Mouse (Mus musculus) CH12.LX (cell line): ENCODE results near the gene Naa35. TPM values are rescaled to one million over a fixed set of nuclear protein-coding genes. Genes with fewer than 3 reads are reported as not detected.

Source experiments
- DNase-seq: peaks from one replicate; pipeline ENCODE4 v3.0.0-alpha.2; 2013; ENCODE audit errors: extremely low read depth
- H3K27ac ChIP-seq: 2 replicates; pipeline ENCODE4 v1.5.1; 2012; ENCODE audit warnings: low read depth, mild to moderate bottlenecking, control low read depth, moderate library complexity; ENCODE audit not compliant: insufficient read depth
- H3K27me3 ChIP-seq: replicated peaks from 2 replicates; pipeline ENCODE3; 2012; ENCODE audit warnings: inconsistent platforms
- H3K36me3 ChIP-seq, 2 experiments: replicated peaks in 1 of 2; 2 replicates each; pipeline versions ENCODE3 to v1.6.1; 2012; ENCODE audit warnings: inconsistent platforms in 1 of 2, low read length in 1 of 2, mild to moderate bottlenecking in 1 of 2, mixed read lengths in 1 of 2, moderate library complexity in 1 of 2; ENCODE audit not compliant: control insufficient read depth in 1 of 2, insufficient read depth in 1 of 2
- H3K4me1 ChIP-seq, 2 experiments: 2 replicates each; pipeline ENCODE4 v1.6.1; 2012; ENCODE audit warnings: inconsistent platforms in 1 of 2, moderate library complexity in 1 of 2; ENCODE audit not compliant: insufficient read depth in 2 of 2, control insufficient read depth in 1 of 2
- H3K4me2 ChIP-seq: 2 replicates; pipeline ENCODE4 v1.6.1; 2012; ENCODE audit warnings: low read depth, mild to moderate bottlenecking, control low read depth; ENCODE audit not compliant: poor library complexity, insufficient read depth, severe bottlenecking
- H3K4me3 ChIP-seq, 3 experiments: fragments of 150-350 bp in 1 of 3; sonication (generic) in 1 of 3; replicated peaks in 1 of 3; 2 replicates each; pipeline versions ENCODE3 to v1.5.1; 2011 to 2012; ENCODE audit warnings: low read depth in 2 of 3, low read length in 2 of 3, mild to moderate bottlenecking in 2 of 3, moderate library complexity in 2 of 3, control low read depth in 1 of 3, improper control_type of control experiment in 1 of 3, inconsistent platforms in 1 of 3, mixed read lengths in 1 of 3; ENCODE audit not compliant: poor library complexity in 1 of 3
- H3K79me2 ChIP-seq: replicated peaks from 2 replicates; pipeline ENCODE4 v1.6.1; 2012; ENCODE audit warnings: mild to moderate bottlenecking, moderate library complexity; ENCODE audit not compliant: control insufficient read depth, poor library complexity, insufficient read depth, severe bottlenecking; ENCODE audit errors: extremely low read depth
- H3K9ac ChIP-seq: 2 replicates; pipeline ENCODE4 v1.6.1; 2012; ENCODE audit warnings: low read depth, mild to moderate bottlenecking, control low read depth, moderate library complexity; ENCODE audit not compliant: insufficient read depth
- H3K9me3 ChIP-seq: replicated peaks from 2 replicates; pipeline ENCODE3; 2012; ENCODE audit warnings: low read length, inconsistent platforms, mixed read lengths
- BHLHE40 ChIP-seq: IDR thresholded peaks from 2 replicates; pipeline ENCODE4 v1.6.1; 2011; ENCODE audit warnings: mild to moderate bottlenecking, low read depth, low read length, improper control_type of control experiment
- CHD2 ChIP-seq: IDR thresholded peaks from 2 replicates; pipeline ENCODE4 v1.6.1; 2011; ENCODE audit warnings: low read length, improper control_type of control experiment
- CTCF ChIP-seq, 2 experiments: IDR thresholded peaks in 1 of 2; conservative IDR thresholded peaks in 1 of 2; 2 replicates each; pipeline ENCODE4 v1.5.1; 2011 to 2012; ENCODE audit warnings: low read depth in 2 of 2, low read length in 2 of 2, improper control_type of control experiment in 1 of 2, inconsistent platforms in 1 of 2, mild to moderate bottlenecking in 1 of 2, moderate library complexity in 1 of 2
- ELF1 ChIP-seq: IDR thresholded peaks from 2 replicates; pipeline ENCODE4 v1.6.1; 2014; ENCODE audit warnings: low read depth, mild to moderate bottlenecking, inconsistent platforms, low read length, improper control_type of control experiment
- HCFC1 ChIP-seq: IDR thresholded peaks from 2 replicates; pipeline ENCODE4 v1.6.1; 2012; ENCODE audit warnings: low read depth, mild to moderate bottlenecking, inconsistent platforms, low read length, improper control_type of control experiment
- IRF4 ChIP-seq: IDR thresholded peaks from 2 replicates; pipeline ENCODE4 v1.6.1; 2014; ENCODE audit warnings: low read depth, mild to moderate bottlenecking, inconsistent platforms, low read length, improper control_type of control experiment
- JUN ChIP-seq: IDR thresholded peaks from 2 replicates; pipeline ENCODE4 v1.6.1; 2011; ENCODE audit warnings: low read depth, mild to moderate bottlenecking, low read length, improper control_type of control experiment, moderate library complexity; ENCODE audit not compliant: insufficient read depth
- JUND ChIP-seq: conservative IDR thresholded peaks from 2 replicates; pipeline ENCODE4 v1.6.1; 2011; ENCODE audit warnings: low read depth, low read length, improper control_type of control experiment
- MAX ChIP-seq: IDR thresholded peaks from 2 replicates; pipeline ENCODE4 v1.6.1; 2011; ENCODE audit warnings: low read length, improper control_type of control experiment
- MXI1 ChIP-seq: IDR thresholded peaks from 2 replicates; pipeline ENCODE4 v1.6.1; 2011; ENCODE audit warnings: mild to moderate bottlenecking, low read depth, low read length, improper control_type of control experiment
- NELFE ChIP-seq: IDR thresholded peaks from 2 replicates; pipeline ENCODE4 v1.6.1; 2011; ENCODE audit warnings: low read depth, low read length, improper control_type of control experiment
- NRF1 ChIP-seq: IDR thresholded peaks from 2 replicates; pipeline ENCODE4 v1.6.1; 2014; ENCODE audit warnings: low read depth, mild to moderate bottlenecking, inconsistent platforms, low read length, improper control_type of control experiment, moderate library complexity
- PAX5 ChIP-seq: IDR thresholded peaks from 2 replicates; pipeline ENCODE4 v1.6.1; 2012; ENCODE audit warnings: low read length, inconsistent platforms, mixed read lengths
- POLR2A ChIP-seq: IDR thresholded peaks from 2 replicates; pipeline ENCODE4 v1.6.1; 2011; ENCODE audit warnings: low read depth, mild to moderate bottlenecking, improper control_type of control experiment, low read length
- POLR2AphosphoS2 ChIP-seq: IDR thresholded peaks from 2 replicates; pipeline ENCODE4 v1.6.1; 2011; ENCODE audit warnings: low read depth, low read length, improper control_type of control experiment
- RCOR1 ChIP-seq: conservative IDR thresholded peaks from 2 replicates; pipeline ENCODE4 v1.6.1; 2012; ENCODE audit warnings: low read depth, mild to moderate bottlenecking, inconsistent platforms, low read length, improper control_type of control experiment
- SIN3A ChIP-seq: IDR thresholded peaks from 2 replicates; pipeline ENCODE4 v1.6.1; 2012; ENCODE audit warnings: low read length, improper control_type of control experiment, inconsistent platforms
- SMC3 ChIP-seq: IDR thresholded peaks from 2 replicates; pipeline ENCODE4 v1.6.1; 2011; ENCODE audit warnings: low read depth, low read length, improper control_type of control experiment
- TBP ChIP-seq: conservative IDR thresholded peaks from 2 replicates; pipeline ENCODE4 v1.6.1; 2011; ENCODE audit warnings: low read depth, low read length, improper control_type of control experiment
- TCF12 ChIP-seq: IDR thresholded peaks from 2 replicates; pipeline ENCODE4 v1.6.1; 2014; ENCODE audit warnings: low read depth, mild to moderate bottlenecking, inconsistent platforms, low read length, improper control_type of control experiment
- UBTF ChIP-seq: IDR thresholded peaks from 2 replicates; pipeline ENCODE4 v1.6.1; 2012; ENCODE audit warnings: low read depth, mild to moderate bottlenecking, inconsistent platforms, low read length, improper control_type of control experiment, moderate library complexity
- USF1 ChIP-seq: IDR thresholded peaks from 2 replicates; pipeline ENCODE4 v1.6.1; 2014; ENCODE audit warnings: low read depth, mild to moderate bottlenecking, inconsistent platforms, low read length, improper control_type of control experiment
- ZC3H11A ChIP-seq: IDR thresholded peaks from 2 replicates; pipeline ENCODE4 v1.6.1; 2012; ENCODE audit warnings: low read depth, mild to moderate bottlenecking, inconsistent platforms, low read length, improper control_type of control experiment
- ZMIZ1 ChIP-seq: IDR thresholded peaks from 2 replicates; pipeline ENCODE4 v1.6.1; 2012; ENCODE audit warnings: low read depth, mild to moderate bottlenecking, inconsistent platforms, low read length, improper control_type of control experiment
- ZNF384 ChIP-seq: IDR thresholded peaks from 2 replicates; pipeline ENCODE4 v1.6.1; 2012; ENCODE audit warnings: low read depth, low read length, improper control_type of control experiment, inconsistent platforms
- dilution Hi-C: fragments of 300-500 bp; cut with MboI; formaldehyde crosslinking; loops from 2 replicates; pipeline ENCODE4 v1.14.3; 2020; ENCODE audit warnings: low sequenced_read_pairs; ENCODE audit not compliant: extremely low pct_unique_long_range_greater_than_20kb, extremely low pct_ligation_motif_present
- in situ Hi-C: fragments of 300-500 bp; cut with MboI; formaldehyde crosslinking; loops from 3 replicates; pipeline ENCODE4 v1.14.3; 2019; ENCODE audit warnings: low sequenced_read_pairs, low pct_ligation_motif_present, low pct_unique_long_range_greater_than_20kb, mixed read lengths
- polyA plus RNA-seq: library from polyadenylated mRNA; unstranded; fragments of >175 nt; gene quantifications from 2 replicates; pipeline ENCODE4 v1.2.1, GENCODE M21; 2012; ENCODE audit warnings: low read depth; ENCODE audit not compliant: insufficient read length
- total RNA-seq, 2 experiments: library from RNA; depleted of rRNA; stranded (reverse); fragments of 300-350 nt in 1 of 2; fragments of >200 nt in 1 of 2; gene quantifications; 2 replicates each; pipeline ENCODE4 v1.2.3; 2012 to 2014

Gene Naa35
- total and polyA plus RNA-seq, 3 experiments, result 46.8 to 60.2 (median 56.4) TPM

DNA sequence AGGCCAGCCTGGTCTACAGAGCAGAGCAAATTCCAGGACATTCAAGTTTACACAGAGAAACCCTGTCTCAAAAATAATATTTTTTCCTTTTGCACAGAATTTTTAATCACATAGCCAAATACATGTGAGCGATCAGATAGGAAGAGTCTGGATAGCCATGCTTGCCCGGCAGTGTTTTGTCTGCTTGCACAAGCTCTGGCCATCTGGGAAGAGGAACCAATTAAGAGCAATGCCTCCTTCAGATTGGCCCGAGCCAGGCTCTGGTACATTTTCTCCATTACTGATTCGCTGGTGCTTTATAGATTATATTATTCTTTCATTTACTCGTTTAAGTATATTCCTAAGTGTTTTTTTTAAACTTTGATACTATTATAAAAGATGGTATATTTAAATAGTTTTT, 82.7 kb downstream of the Naa35 start:
- no peaks in the 10 kb centered on the region for H3K79me2 ChIP-seq
- dilution Hi-C loops, result no loop called here
- DNase-seq, result no peak
- no peak overlapping the region for H3K27ac ChIP-seq
- in situ Hi-C loops, result no loop called here
- H3K9me3 ChIP-seq, result no peaks in the 10 kb centered on the region
- H3K36me3 ChIP-seq, result peaks cover 18 to 50% of the 10 kb centered on the region in 2 experiments
- no peaks in the 10 kb centered on the region for H3K27me3 ChIP-seq
- TF ChIP-seq RCOR1, result no peak
- no peak for TF ChIP-seq ZMIZ1
- no peak for TF ChIP-seq NELFE
- no peak for TF ChIP-seq BHLHE40
- no peak for TF ChIP-seq SMC3
- no peak for TF ChIP-seq UBTF
- no peak for TF ChIP-seq CTCF (conservative IDR thresholded peaks at IDR 0.05 in 1 of 2, IDR thresholded peaks at IDR 0.05 in 1 of 2; ENCODE audit: low read depth in 2 of 2, low read length in 2 of 2)
- TF ChIP-seq JUND, result no peak
- TF ChIP-seq ELF1, result no peak
- no peak for TF ChIP-seq JUN
- no peak for TF ChIP-seq HCFC1
- H3K4me3 ChIP-seq, result no peak overlapping the region
- H3K4me2 ChIP-seq, result no peak overlapping the region
- peaks cover 5 to 32% of the 10 kb centered on the region in 2 experiments for H3K4me1 ChIP-seq
- H3K9ac ChIP-seq, result no peak overlapping the region

DNA sequence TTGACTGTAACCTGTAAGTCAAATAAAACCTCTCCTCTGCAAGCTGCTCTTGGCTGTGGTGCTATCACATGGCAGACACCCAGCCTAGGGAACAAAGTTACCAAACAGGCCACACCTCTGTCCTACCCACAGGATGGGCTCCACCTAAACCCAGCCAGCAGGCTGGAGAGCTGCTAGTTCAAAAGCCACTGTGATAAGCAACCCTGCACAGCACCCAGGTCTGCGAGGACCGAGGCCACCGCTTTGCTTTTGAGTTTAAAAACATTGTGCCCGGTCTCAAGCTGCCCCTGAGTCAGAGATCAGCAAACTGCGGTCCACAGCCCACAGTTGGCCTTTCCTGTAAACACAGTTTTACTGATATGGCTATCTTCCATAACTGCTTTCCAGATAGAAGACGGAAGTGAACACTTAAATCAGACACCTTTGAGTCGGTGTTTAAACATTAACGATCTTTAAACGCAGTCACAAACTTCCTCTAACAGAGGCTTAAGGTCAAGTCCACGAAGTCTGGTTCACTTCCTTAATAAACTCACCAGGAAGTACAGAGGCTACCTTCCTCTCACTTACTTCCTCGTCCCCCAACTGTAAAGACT, 83.5 kb downstream of the Naa35 start:
- no peak overlapping the region for H3K27ac ChIP-seq
- H3K27me3 ChIP-seq, result no peaks in the 10 kb centered on the region
- peak; percentile 7 for DNase-seq
- H3K4me3 ChIP-seq, result no peak overlapping the region
- in situ Hi-C loops (no loop called here), dilution Hi-C loops (no loop called here)
- H3K4me2 ChIP-seq, result no peak overlapping the region
- no peak overlapping the region for H3K9ac ChIP-seq
- no peaks in the 10 kb centered on the region for H3K9me3 ChIP-seq
- H3K4me1 ChIP-seq, result peaks cover 6 to 38% of the 10 kb centered on the region in 2 experiments
- H3K79me2 ChIP-seq, result no peaks in the 10 kb centered on the region
- TF ChIP-seq ZNF384 (no peak), ZC3H11A (no peak), ELF1 (peak; percentile 48; the same call in 1 of the 2 replicates)
- H3K36me3 ChIP-seq, result peaks cover 17 to 46% of the 10 kb centered on the region in 2 experiments

DNA sequence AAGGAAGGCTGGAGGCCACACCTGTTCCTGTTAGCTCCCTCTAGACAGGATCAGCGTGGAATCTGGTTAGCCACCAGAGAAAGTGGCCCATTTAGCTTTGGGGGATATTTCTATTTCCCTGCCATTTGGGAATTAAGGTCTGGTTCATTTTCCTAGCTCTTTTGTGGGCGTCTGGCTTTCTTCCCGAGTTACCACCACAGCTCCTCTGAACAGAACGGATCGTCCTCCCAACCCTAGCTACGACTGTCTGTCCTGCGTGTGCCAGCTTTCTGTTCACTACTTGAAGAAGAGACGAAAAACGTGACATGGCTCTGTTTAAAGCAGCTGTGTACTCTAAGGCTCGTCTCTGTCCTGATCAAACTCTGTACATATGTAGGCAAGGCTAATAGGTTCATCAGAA, 84.9 kb downstream of the Naa35 start:
- dilution Hi-C loops, result no loop called here
- in situ Hi-C loops, result no loop called here
- Histone ChIP-seq H3K4me2 (no peak overlapping the region), H3K27ac (no peak overlapping the region), H3K4me1 (peaks cover 9 to 49% of the 10 kb centered on the region in 2 experiments), H3K4me3 (no peak overlapping the region), H3K27me3 (no peaks in the 10 kb centered on the region), H3K36me3 (peaks cover 7 to 34% of the 10 kb centered on the region in 2 experiments), H3K9me3 (no peaks in the 10 kb centered on the region), H3K9ac (no peak overlapping the region), H3K79me2 (no peaks in the 10 kb centered on the region)
- DNase-seq, result no peak
- no peak for TF ChIP-seq NELFE
- no peak for TF ChIP-seq ZC3H11A
- TF ChIP-seq ELF1, result no peak
- no peak for TF ChIP-seq NRF1
- no peak for TF ChIP-seq USF1
- TF ChIP-seq RCOR1, result no peak
- TF ChIP-seq TCF12, result no peak
- no peak for TF ChIP-seq ZMIZ1
- no peak for TF ChIP-seq CHD2
- no peak for TF ChIP-seq PAX5
- TF ChIP-seq MXI1, result no peak
- no peak for TF ChIP-seq MAX
- TF ChIP-seq POLR2A, result no peak
- TF ChIP-seq TBP, result no peak
- TF ChIP-seq SIN3A, result no peak
- no peak for TF ChIP-seq POLR2AphosphoS2
- TF ChIP-seq IRF4, result no peak
